27 mouse cellular contexts compared by ENCODE assay signal in genomic region chr6:72149797-72150196, GRCm38 (mm10). TPM values are rescaled to one million over a fixed set of nuclear protein-coding genes. Genes with fewer than 3 reads are reported as not detected.
DNase-seq lines count a peak whose midpoint lies in the region; ATAC-seq and TF ChIP-seq lines count a peak whose summit lies in the region.
"Had no signal": no experiment of that assay in that cellular context is flagged by ENCODE, and none has a peak within 500 bp of the region (broad histone marks: within the 10 kb centered on the region; RNA-seq: fewer than 3 reads in every experiment).

No protein-coding gene starts in this region.

- H3K4me3 ChIP-seq in hindbrain, embryonic 11.5 days (ENCODE audit: low read depth, low read length) = no peak overlapping the region
- no peak overlapping the region for H3K4me3 ChIP-seq in hindbrain, embryonic 12.5 days
- H3K4me3 ChIP-seq in E14TG2a.4 (replicated peaks; ENCODE audit: low read length) = no peak overlapping the region
- H3K4me3 ChIP-seq in ES-E14 (ENCODE audit: insufficient read depth in 1 of 2, low read depth in 1 of 2, low read length in 2 of 2, poor library complexity in 1 of 2, severe bottlenecking in 1 of 2) = no peak overlapping the region
- H3K4me3 ChIP-seq: erythroblast, embryonic 14.5 days; heart, embryonic 12.5 days; hindbrain, embryonic 15.5 days; limb, embryonic 10.5 days; limb, embryonic 15.5 days; neural tube, embryonic 12.5 days had no signal

- no peak overlapping the region for H3K27ac ChIP-seq in hindbrain, embryonic 11.5 days (ENCODE audit: low read depth, low read length)
- H3K27ac ChIP-seq in hindbrain, embryonic 12.5 days = no peak overlapping the region
- no peak overlapping the region for H3K27ac ChIP-seq in ES-E14 (ENCODE audit: insufficient read depth, low read depth, low read length, poor library complexity, severe bottlenecking)
- H3K27ac ChIP-seq: hindbrain, embryonic 15.5 days; limb, embryonic 10.5 days; limb, embryonic 15.5 days; neural tube, embryonic 12.5 days had no signal

- TF ChIP-seq CTCF in E14TG2a.4 (conservative IDR thresholded peaks at IDR 0.05; ENCODE audit: low read length) = peak; percentile 41
- TF ChIP-seq CTCF in brain, embryonic 14.5 days (IDR thresholded peaks at IDR 0.05; ENCODE audit: borderline replicate concordance, extremely low read depth, insufficient read depth, insufficient read length) = peak; percentile 6; the same call in 1 of the 2 replicates

- H3K9ac ChIP-seq in hindbrain, embryonic 11.5 days (ENCODE audit: low read depth, low read length) = no peak overlapping the region
- H3K9ac ChIP-seq in hindbrain, embryonic 12.5 days = no peak overlapping the region
- H3K9ac ChIP-seq in ES-E14 (ENCODE audit: insufficient read depth, low read depth, low read length, poor library complexity, severe bottlenecking) = no peak overlapping the region
- H3K9ac ChIP-seq: forebrain, postnatal 0 days; heart, embryonic 12.5 days; hindbrain, embryonic 15.5 days; limb, embryonic 15.5 days; neural tube, embryonic 12.5 days had no signal

- ATAC-seq in hindbrain, embryonic 11.5 days (ENCODE audit: low FRiP score) = no peak
- no peak for ATAC-seq in hindbrain, embryonic 12.5 days (ENCODE audit: low FRiP score)
- ATAC-seq: forebrain, postnatal 0 days; midbrain, embryonic 16.5 days had no signal

- 86% methylated on average over 3 of the region's 3 CpGs for WGBS in hindbrain, embryonic 11.5 days
- WGBS in hindbrain, embryonic 12.5 days = 89% methylated on average over 3 of the region's 3 CpGs

- in situ Hi-C loops in ES-E14 (cut with MboI; ENCODE audit: low sequenced_read_pairs in 2 of 2, unreplicated experiment in 2 of 2) = loop anchor here in 1 of 2 experiments (25.0 kb wide), 1 partner anchor 162 kb away; no protein-coding TSS in a partner anchor

- H3K4me2 ChIP-seq in hindbrain, embryonic 11.5 days (replicated peaks; ENCODE audit: low read depth, low read length) = no peak overlapping the region
- H3K4me2 ChIP-seq in hindbrain, embryonic 12.5 days (replicated peaks) = no peak overlapping the region
- H3K4me2 ChIP-seq: heart, embryonic 12.5 days; hindbrain, embryonic 15.5 days; limb, embryonic 15.5 days; midbrain, embryonic 11.5 days; neural tube, embryonic 12.5 days had no signal

- H3K36me3 ChIP-seq in hindbrain, embryonic 11.5 days (ENCODE audit: control insufficient read depth, insufficient read depth, low read length) = peaks cover 9% of the 10 kb centered on the region; the same call in 1 of the 2 replicates
- H3K36me3 ChIP-seq in hindbrain, embryonic 12.5 days = peaks cover 49% of the 10 kb centered on the region
- H3K36me3 ChIP-seq in E14TG2a.4 (ENCODE audit: insufficient read depth, low read length) (no peaks in the 10 kb centered on the region), ES-E14 (ENCODE audit: control insufficient read depth, insufficient read depth, low read length, poor library complexity, severe bottlenecking) (no peaks in the 10 kb centered on the region)

- H3K9me3 ChIP-seq in hindbrain, embryonic 11.5 days (ENCODE audit: control insufficient read depth, low read length) = no peaks in the 10 kb centered on the region
- 0 out of 2 replicates have a peak, but pooled peaks cover 4% of the 10 kb centered on the region for H3K9me3 ChIP-seq in hindbrain, embryonic 12.5 days (replicated peaks)
- peaks cover 9% of the 10 kb centered on the region; the same call in 1 of the 2 replicates for H3K9me3 ChIP-seq in E14TG2a.4 (ENCODE audit: low read length)
- H3K9me3 ChIP-seq in ES-E14 (ENCODE audit: control insufficient read depth, insufficient read depth, low read depth, low read length) = no peaks in the 10 kb centered on the region
- H3K9me3 ChIP-seq: hindbrain, embryonic 15.5 days; limb, embryonic 10.5 days; limb, embryonic 15.5 days had no signal

- TF ChIP-seq POLR2A in brain, embryonic 14.5 days (IDR thresholded peaks at IDR 0.05; ENCODE audit: borderline replicate concordance, extremely low read depth, insufficient read depth, insufficient read length, poor library complexity, severe bottlenecking) = no peak

- H3K27me3 ChIP-seq in hindbrain, embryonic 11.5 days (ENCODE audit: control insufficient read depth, insufficient read depth, low read length) = no peaks in the 10 kb centered on the region
- H3K27me3 ChIP-seq in hindbrain, embryonic 12.5 days = no peaks in the 10 kb centered on the region
- no peaks in the 10 kb centered on the region for H3K27me3 ChIP-seq in E14TG2a.4 (ENCODE audit: insufficient read depth, low read length)
- H3K27me3 ChIP-seq: CH12.LX; heart, embryonic 12.5 days; hindbrain, embryonic 15.5 days; limb, embryonic 15.5 days; neural tube, embryonic 12.5 days had no signal

- peak; percentile 13 for DNase-seq in hindbrain, embryonic 11.5 days (ENCODE audit: low spot score)
- peak; percentile 34 for DNase-seq in ES-E14 (ENCODE audit: low read depth, low spot score)
- no peak for DNase-seq in brain, embryonic 14.5 days (ENCODE audit: low read depth)
- DNase-seq in kidney, postnatal 36 days = no peak
- DNase-seq in kidney, postnatal 14 days = no peak
- no peak for DNase-seq in cerebellum, adult 8-10 months
- DNase-seq: adrenal gland, postnatal 10 days; cerebellum, adult 18-20 months; cerebellum, postnatal 14 days; forebrain, postnatal 0 days; gastrocnemius, postnatal 14 days; heart, adult 18-20 months; heart, postnatal 4 days; kidney, adult 8-10 months; kidney, postnatal 4 days; lung, postnatal 36 days had no signal

- no peaks in the 10 kb centered on the region for H3K4me1 ChIP-seq in hindbrain, embryonic 11.5 days (replicated peaks; ENCODE audit: control insufficient read depth, insufficient read depth, low read length)
- no peaks in the 10 kb centered on the region for H3K4me1 ChIP-seq in hindbrain, embryonic 12.5 days
- no peaks in the 10 kb centered on the region for H3K4me1 ChIP-seq in E14TG2a.4 (replicated peaks; ENCODE audit: low read depth, low read length)
- H3K4me1 ChIP-seq in ES-E14 (ENCODE audit: control insufficient read depth in 2 of 2, insufficient read depth in 2 of 2, low read length in 2 of 2, poor library complexity in 1 of 2) = no peaks in the 10 kb centered on the region
- H3K4me1 ChIP-seq: heart, embryonic 12.5 days; hindbrain, embryonic 15.5 days; limb, embryonic 10.5 days; limb, embryonic 15.5 days; neural tube, embryonic 12.5 days had no signal

TF ChIP-seq in ES-E14, 5 proteins besides CTCF, POLR2A, EP300 and RAD21:
- TF ChIP-seq CHD2 (IDR thresholded peaks at IDR 0.05; ENCODE audit: low read depth, low read length) (no peak), HCFC1 (IDR thresholded peaks at IDR 0.05; ENCODE audit: borderline replicate concordance, insufficient read depth, low read length) (no peak), MAFK (IDR thresholded peaks at IDR 0.05; ENCODE audit: insufficient read depth, low read depth, low read length) (no peak), ZNF384 (IDR thresholded peaks at IDR 0.05; ENCODE audit: low read depth, low read length) (no peak), ZC3H11A (IDR thresholded peaks at IDR 0.05; ENCODE audit: borderline replicate concordance, low read depth, low read length) (no peak)

RNA-seq across cellular contexts. Expression of gene St3gal5, which starts 52.4 kb away (rescaled TPM):
- polyA plus RNA-seq in hindbrain, embryonic 11.5 days (2014; fragmentation: Nextera tagmentation; extraction: Ambion mirVana) = 44.0 and 50.4 TPM in 2 replicates
- 47.1 and 53.6 TPM in 2 replicates for polyA plus RNA-seq in hindbrain, embryonic 12.5 days (2016; fragmentation: Nextera tagmentation; extraction: Ambion mirVana)
- total RNA-seq in ES-E14 (2012; rRNA removed) = 9.4 and 13.3 TPM in 2 replicates
- 30.6 and 38.1 TPM in 2 replicates for polyA plus RNA-seq in brain, embryonic 14.5 days (2012; rRNA removed)

Comparison
In these comparisons a context has a peak if more than half of its experiments do, and no peak if none do; other contexts are left out.
1. DNase-seq: peak in hindbrain, embryonic 11.5 days (single experiment) and ES-E14 (single experiment); none in brain, embryonic 14.5 days (single experiment), kidney, postnatal 36 days (0 of 2), kidney, postnatal 14 days (single experiment) and cerebellum, adult 8-10 months (single experiment).